Mouse (Mus musculus): ENCODE results near the gene Rab15.
"Not testable (repeated sequence)": the region's sequence is repeated elsewhere in the genome, so short reads cannot be mapped to it uniquely, and the experiment has no call there.

Rab15 gene

GRCm38 (mm10) chr12:76822651-76823041 lies at the start of gene Rab15:
Gene Rab15, minus strand, starts transcription at chr12:76822908.
- no peak for DNase-seq (ENCODE audit: low spot score)

- DNase-seq (ENCODE audit: low spot score), result no peak
Observed at GRCm38 (mm10) chr12:76869561-76869960, 46.9 kb upstream of the Rab15 start.

- no peak for DNase-seq (ENCODE audit: low spot score)
Observed at GRCm38 (mm10) chr12:76868463-76869198, 45.9 kb upstream of the Rab15 start.

GRCm38 (mm10) chr12:76867586-76868280 lies 45.0 kb upstream of the Rab15 start:
- DNase-seq (ENCODE audit: low spot score), result no peak

GRCm38 (mm10) chr12:76865266-76865665 lies 42.6 kb upstream of the Rab15 start:
- DNase-seq (ENCODE audit: low spot score), result no peak

GRCm38 (mm10) chr12:76863651-76864050 lies 40.9 kb upstream of the Rab15 start:
- DNase-seq (ENCODE audit: low spot score), result no peak

GRCm38 (mm10) chr12:76858788-76859187 lies 36.1 kb upstream of the Rab15 start:
- not testable (repeated sequence) for DNase-seq (ENCODE audit: low spot score)

GRCm38 (mm10) chr12:76857087-76857486 lies 34.4 kb upstream of the Rab15 start:
- DNase-seq (ENCODE audit: low spot score), result no peak

GRCm38 (mm10) chr12:76853378-76854142 lies 30.9 kb upstream of the Rab15 start:
- DNase-seq (ENCODE audit: low spot score), result no peak

GRCm38 (mm10) chr12:76852419-76852818 lies 29.7 kb upstream of the Rab15 start:
- no peak for DNase-seq (ENCODE audit: low spot score)

GRCm38 (mm10) chr12:76844346-76845061 lies 21.8 kb upstream of the Rab15 start:
- no peak for DNase-seq (ENCODE audit: low spot score)

- no peak for DNase-seq (ENCODE audit: low spot score)
Observed at GRCm38 (mm10) chr12:76840081-76840480, 17.4 kb upstream of the Rab15 start.

GRCm38 (mm10) chr12:76839298-76839697 lies 16.6 kb upstream of the Rab15 start:
- DNase-seq (ENCODE audit: low spot score), result no peak

GRCm38 (mm10) chr12:76837844-76838650 lies 15.3 kb upstream of the Rab15 start:
- DNase-seq (ENCODE audit: low spot score), result peak; percentile 13

- DNase-seq (ENCODE audit: low spot score), result peak; percentile 98
Observed at GRCm38 (mm10) chr12:76837101-76837843, 14.6 kb upstream of the Rab15 start.

GRCm38 (mm10) chr12:76832704-76833103 lies 10.0 kb upstream of the Rab15 start:
- DNase-seq (ENCODE audit: low spot score), result peak; percentile 53

GRCm38 (mm10) chr12:76825283-76825682 lies 2.6 kb upstream of the Rab15 start:
- DNase-seq (ENCODE audit: low spot score), result no peak

GRCm38 (mm10) chr12:76822002-76822650 lies 582 bp downstream of the Rab15 start:
- DNase-seq (ENCODE audit: low spot score), result peak; percentile 43

GRCm38 (mm10) chr12:76820615-76821014 lies 2.1 kb downstream of the Rab15 start:
- DNase-seq (ENCODE audit: low spot score), result no peak

- DNase-seq (ENCODE audit: low spot score), result no peak
Observed at GRCm38 (mm10) chr12:76819816-76820215, 2.9 kb downstream of the Rab15 start.
